Mouse (Mus musculus) bone marrow, adult 2 months (tissue): ENCODE data around the gene Stard3nl.

ENCODE experiments used
- CTCF ChIP-seq: fragments of 200-500 bp; IDR thresholded peaks from 2 replicates; pipeline ENCODE4 v1.5.1; 2011; ENCODE audit warnings: low read length, control low read depth; ENCODE audit not compliant: control insufficient read depth, insufficient read depth
- POLR2A ChIP-seq: fragments of 200-500 bp; IDR thresholded peaks from 2 replicates; pipeline ENCODE4 v1.6.1; 2011; ENCODE audit warnings: low read depth, mild to moderate bottlenecking, control low read depth, low read length, borderline replicate concordance; ENCODE audit not compliant: control insufficient read depth

GRCm38 (mm10) chr13:19428076-19428475 is 32.5 kb upstream of the Stard3nl start:
- TF ChIP-seq CTCF, result no peak
- no peak for TF ChIP-seq POLR2A
